Mouse (Mus musculus) small intestine, adult 2 months (tissue): ENCODE results near the gene 1700001C19Rik.

Source experiments
- CTCF ChIP-seq: fragments of 200-500 bp; IDR thresholded peaks from 2 replicates; pipeline ENCODE4 v1.5.1; 2012; ENCODE audit warnings: low read depth, mild to moderate bottlenecking, control low read depth, inconsistent platforms, low read length, moderate library complexity, mixed read lengths; ENCODE audit not compliant: insufficient replicate concordance, insufficient read length; ENCODE audit errors: extremely low read depth
- POLR2A ChIP-seq: fragments of 200-500 bp; IDR thresholded peaks from 2 replicates; pipeline ENCODE4 v1.6.1; 2012; ENCODE audit warnings: low read depth, mild to moderate bottlenecking, control low read depth, inconsistent platforms, low read length, moderate library complexity

GRCm38 (mm10) chr17:47381917-47382316, 55.3 kb downstream of the 1700001C19Rik start:
- TF ChIP-seq CTCF (no peak), POLR2A (no peak)
